Mouse (Mus musculus): ENCODE data around the gene Rad23b.
"Not testable (repeated sequence)": the region's sequence is repeated elsewhere in the genome, so short reads cannot be mapped to it uniquely, and the experiment has no call there.

Rad23b gene

DNA sequence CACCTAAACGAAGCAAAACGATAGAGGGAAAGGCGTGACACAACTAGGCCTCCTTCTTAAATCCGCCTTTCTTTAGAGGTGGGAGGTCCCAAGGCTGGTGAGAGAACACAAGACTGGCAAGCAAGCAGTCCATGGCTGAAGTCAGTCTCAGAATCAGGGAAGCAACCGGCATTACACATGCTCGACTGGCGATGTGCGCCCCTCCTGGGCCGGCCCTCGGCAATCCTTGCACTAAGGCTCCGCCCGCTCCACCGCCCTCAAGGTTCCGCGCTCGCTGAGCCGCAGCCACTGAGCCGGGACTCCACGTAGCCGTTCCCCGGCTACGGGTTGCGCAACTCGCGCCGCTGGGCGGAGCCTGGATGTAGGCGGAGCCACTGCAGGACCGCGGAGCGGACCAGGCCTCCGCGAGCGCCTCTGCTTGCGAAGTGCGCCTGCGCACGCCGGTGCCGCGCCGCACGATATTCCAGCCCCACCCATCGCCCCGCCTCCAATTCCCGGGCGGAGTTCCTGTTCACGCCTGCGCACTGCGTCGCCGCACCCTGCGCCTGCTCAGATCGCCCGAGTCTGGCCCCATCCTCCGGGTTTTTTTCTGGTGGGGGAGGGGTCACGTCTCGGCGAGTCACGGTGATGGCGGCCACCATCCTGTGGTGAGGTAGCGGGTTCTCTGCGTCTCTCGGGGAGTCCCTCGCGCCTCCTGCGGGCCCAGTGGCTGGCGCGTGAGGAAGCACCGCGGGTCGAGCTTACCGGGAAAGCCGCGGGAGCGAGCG, at the start of gene Rad23b:
Rad23b (plus strand) TSS at position 592 of the 767 bp plus-strand sequence.
- DNase-seq = peak; percentile 99 to 100

DNA sequence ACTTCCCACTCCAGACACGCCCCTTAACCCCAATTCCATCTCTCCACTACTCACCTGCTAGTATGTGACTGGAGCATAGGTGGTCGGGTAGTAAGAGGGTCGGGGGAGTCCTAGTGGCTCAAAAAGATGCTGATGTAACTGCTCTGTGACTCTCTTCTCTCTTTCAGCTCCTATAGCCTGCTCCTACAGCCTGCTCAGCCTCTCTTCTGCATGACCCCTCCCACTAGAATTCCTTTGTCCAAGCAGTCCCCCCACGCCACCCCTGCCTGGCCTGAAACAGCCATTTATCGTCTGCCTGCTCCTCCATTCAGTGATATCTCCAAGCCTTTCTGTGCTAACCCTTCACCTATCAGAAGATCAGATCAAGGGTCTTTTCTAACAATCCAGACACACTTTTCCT, 45.7 kb upstream of the Rad23b start:
- no peak for DNase-seq

GRCm38 (mm10) chr4:55306636-55307035, 43.2 kb upstream of the Rad23b start:
- no peak for DNase-seq

DNA sequence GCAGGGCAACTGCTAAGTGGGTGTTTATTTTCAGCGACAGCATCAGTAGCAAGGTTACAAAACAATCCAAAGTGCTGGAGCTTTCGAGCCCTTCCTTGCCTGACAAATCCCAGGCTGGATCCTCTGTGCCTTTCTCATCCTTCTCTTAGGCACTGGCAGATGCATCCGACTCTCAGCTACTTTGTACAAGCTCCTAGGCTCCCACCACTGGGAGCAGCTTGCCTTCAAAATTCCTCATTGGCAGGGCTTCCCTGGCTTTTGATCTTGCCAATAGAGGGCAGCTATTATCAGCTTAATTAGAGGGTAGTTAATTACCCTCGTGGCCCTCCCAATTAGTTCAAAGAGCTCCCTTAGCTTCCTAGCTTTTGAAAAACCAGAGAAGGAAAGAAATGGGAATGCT, 33.1 kb upstream of the Rad23b start:
- no peak for DNase-seq

- DNase-seq = not testable (repeated sequence)
These were observed 31.5 kb upstream of the Rad23b start for GRCm38 (mm10) chr4:55318350-55318749.

DNA sequence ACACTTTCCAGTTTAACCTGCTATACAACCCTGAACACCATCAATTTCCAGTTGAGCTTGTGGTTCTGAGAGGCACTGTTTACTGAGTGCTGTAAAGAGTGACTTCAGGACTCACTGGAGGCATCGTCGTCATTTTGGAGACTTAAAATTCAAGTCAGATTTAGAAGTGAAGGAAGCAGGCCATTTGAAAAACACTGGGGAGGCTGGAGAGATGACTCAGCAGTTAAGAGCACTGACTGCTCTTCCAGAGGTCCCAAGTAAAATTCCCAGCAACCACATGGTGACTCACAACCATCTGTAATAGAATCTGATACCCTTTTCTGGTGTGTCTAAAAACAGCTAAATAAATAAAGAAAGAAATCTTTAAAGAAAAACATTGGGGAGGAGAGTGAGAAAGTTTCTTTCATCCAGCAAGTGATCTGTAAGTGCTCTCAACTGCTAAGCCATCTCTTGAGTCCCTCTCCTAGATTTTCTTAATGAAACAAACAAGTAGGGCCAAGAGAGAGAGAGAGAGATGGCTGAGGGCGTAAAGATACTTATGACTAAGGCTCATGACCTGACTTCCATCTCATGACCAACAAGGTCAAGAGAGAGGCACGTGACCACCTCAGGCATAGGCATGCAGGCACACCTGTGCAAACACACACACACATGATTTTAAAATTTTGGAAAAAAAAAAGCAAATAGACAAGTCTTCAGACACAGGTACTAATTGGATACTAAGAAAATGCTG, 23.9 kb upstream of the Rad23b start:
- peak in 1 of 2 experiments; percentile 38 for DNase-seq

GRCm38 (mm10) chr4:55327508-55327907, 22.3 kb upstream of the Rad23b start:
- DNase-seq = no peak

DNA sequence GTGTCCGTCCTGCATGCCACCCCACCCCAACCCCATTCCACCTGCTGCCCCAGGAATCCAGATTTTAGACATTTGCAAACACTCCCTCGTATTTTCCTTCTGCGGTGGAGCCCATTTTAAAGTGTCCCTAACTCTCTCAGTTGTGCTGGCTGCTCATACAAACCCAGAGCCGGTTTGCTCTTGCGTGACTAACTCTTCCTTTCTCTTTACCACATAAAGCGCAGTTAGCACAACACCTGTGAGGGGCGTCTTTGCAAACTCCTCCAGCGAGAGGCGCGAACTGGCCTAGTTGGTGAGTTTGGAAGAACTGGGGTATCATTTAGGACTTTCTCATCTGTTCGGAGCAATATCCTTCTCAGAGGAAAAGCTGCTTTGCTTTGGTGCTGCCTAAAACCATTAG, 21.4 kb upstream of the Rad23b start:
- DNase-seq = no peak

DNA sequence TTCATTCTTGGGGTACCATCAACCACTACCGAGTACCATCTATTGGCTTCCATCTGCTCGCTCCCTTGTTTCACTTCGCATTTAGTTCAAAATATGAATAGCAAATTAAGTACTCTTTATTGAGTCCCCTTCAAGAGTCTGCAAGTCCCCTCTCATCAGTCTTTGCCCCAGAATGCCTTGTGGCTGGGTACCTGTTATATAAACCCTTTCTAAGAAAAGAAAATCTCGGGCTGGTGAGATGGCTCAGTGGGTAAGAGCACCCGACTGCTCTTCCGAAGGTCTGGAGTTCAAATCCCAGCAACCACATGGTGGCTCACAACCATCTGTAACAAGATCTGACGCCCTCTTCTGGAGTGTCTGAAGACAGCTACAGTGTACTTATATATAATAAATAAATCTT, 20.9 kb upstream of the Rad23b start:
- not testable (repeated sequence) for DNase-seq

GRCm38 (mm10) chr4:55329621-55330346, 20.1 kb upstream of the Rad23b start:
- peak; percentile 68 to 78 for DNase-seq

- no peak for DNase-seq
These were observed 14.6 kb upstream of the Rad23b start for GRCm38 (mm10) chr4:55335030-55335770.

DNA sequence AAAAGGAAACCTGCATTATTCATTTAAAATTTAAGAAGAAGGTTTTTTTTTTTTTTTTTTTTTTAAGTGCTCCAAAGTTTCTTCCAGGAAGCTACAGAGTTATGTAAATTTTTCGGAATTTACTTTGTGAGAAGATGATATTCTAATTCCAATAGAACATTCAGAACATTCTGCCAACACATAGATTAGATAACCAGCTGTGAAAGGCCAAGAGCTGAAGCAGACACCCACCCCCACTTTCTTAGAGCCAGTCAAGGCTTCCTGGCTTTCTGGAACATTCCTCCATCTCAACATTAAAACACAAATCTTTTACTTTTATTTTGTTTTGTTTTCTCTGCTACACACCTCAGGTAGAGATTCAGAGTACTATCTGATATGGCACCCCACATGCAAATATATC, 10.9 kb upstream of the Rad23b start:
- no peak for DNase-seq

DNA sequence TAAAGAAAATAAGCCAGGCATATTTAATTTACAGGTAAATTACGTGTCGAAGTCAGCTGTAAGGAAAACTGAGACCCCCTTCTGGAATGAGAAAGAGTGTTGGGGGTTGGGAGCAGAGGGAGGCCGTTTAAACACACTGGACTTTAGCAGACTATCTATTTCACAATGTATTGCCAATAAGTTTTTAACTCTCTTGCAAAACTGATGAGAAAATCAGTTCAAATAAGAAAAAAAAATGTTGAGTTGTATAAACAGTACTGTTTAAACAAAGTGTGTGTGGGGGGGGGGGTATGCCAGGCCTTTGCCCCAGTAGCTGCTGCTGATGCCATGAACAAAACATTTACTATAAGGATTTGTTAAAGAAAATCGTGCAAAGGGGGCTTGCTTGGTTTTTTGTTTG, 10.5 kb upstream of the Rad23b start:
- DNase-seq = no peak

DNA sequence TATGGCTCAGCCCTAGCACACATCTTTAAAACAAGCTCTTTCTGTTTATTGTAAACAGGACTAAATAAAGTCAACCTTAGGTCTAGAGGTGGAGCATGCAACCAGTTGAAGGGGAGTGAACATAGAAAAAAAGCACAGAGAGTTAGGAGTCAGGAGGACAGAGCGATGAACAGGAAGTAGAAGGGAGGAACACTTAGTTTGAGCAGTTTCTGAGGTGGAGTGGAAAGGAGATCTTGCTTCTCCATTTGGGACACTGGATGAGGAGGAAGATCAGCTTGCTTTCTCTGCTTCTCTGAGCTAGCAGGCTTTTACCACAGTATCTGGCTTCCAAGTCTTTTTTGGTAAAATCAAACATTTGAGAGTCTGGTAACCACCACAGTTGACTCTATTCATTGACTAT, 8.0 kb upstream of the Rad23b start:
- no peak for DNase-seq

GRCm38 (mm10) chr4:55342602-55343001, 7.2 kb upstream of the Rad23b start:
- DNase-seq = no peak

GRCm38 (mm10) chr4:55343287-55343686, 6.6 kb upstream of the Rad23b start:
- DNase-seq = no peak

GRCm38 (mm10) chr4:55348759-55349451, 938 bp upstream of the Rad23b start:
- no peak for DNase-seq

DNA sequence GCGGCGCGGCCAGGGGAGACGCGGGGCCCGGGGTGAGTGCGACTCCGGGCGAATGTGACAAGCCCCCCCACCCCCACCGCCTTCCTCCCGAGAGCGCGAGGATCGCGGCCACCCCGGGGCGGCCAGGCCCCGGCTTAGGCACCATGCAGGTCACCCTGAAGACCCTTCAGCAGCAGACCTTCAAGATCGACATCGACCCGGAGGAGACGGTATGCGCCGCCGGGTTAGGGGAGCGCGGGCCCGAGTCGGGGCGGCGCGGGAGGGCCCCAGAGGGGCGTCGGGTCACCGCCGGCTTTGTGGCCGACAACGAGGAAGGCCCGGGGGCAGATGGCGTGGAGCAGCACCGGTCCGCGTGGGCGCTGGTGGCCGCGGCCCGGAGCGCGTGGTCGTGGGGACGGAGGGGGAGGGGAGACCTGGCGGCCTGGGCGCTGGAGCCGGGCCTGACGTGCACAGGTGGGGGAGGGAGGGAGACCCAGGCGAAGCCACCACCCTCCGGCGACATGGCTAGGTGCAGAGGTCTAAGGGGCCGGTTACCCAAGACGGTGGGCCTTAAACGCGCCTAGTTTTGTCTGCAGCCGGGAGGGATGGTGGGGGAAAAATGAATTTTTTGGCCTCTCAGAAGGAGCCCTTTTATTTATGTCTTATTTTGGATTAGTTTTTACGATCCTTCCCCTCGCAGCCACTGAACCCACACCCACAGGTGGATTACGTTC, 532 bp downstream of the Rad23b start:
- DNase-seq = peak; percentile 43 to 49

DNA sequence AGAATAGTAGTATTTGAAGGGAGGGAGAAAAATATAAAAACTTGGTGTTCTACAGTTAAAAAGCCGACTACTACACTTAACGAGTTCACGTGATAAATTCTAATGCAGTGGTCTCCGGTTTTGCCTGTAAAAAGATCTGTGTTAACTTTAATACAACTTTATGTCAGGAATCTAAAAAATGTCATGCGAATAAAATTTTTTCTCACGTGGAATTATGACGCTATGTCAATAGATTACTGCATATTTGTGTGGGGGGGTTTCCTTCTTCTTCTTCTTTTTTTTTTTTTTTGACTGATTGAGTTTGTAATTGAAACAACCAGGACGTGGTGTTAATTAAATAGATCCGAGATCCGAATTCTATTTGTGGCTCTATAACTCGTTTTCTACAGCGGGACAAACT, 1.2 kb downstream of the Rad23b start:
- no peak for DNase-seq

DNA sequence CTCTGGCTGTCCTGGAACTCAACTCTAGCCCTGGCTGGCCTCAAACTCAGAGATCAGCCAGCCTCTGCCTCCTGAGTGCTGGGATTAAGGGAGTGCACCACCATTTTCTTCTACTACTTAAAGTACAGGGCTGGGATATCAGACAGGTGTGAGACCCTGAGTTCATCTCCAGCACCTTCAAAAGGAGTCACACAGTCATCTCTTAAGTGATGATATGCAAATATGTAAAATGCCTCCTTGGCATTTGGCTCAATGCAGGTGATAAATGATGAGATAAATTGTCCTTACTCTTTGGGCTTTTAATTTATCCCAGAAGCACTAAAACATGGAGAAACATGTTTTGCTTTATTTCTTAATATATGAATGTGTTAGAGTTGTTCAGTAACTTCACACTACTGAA, 2.0 kb downstream of the Rad23b start:
- DNase-seq = no peak

DNA sequence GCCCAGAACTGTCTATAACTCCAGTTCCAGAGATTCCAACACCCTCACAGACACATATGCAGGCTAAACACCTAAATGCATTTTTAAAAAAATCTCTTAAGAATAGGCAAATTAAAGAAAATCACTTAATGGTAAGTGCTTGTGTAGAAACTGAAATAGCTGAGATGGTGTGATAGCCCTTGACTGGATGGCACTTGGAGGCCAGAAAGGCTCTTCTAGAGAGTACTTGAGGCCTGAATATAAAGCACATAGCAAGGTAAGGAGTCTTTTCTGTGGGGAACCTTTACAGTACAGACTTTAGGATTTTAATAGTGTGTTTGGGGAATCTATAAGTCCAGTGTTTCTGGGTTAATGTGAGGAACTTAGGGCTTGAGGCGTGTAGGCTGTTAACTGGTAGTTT, 4.2 kb downstream of the Rad23b start:
- DNase-seq = peak; percentile 40 to 46

DNA sequence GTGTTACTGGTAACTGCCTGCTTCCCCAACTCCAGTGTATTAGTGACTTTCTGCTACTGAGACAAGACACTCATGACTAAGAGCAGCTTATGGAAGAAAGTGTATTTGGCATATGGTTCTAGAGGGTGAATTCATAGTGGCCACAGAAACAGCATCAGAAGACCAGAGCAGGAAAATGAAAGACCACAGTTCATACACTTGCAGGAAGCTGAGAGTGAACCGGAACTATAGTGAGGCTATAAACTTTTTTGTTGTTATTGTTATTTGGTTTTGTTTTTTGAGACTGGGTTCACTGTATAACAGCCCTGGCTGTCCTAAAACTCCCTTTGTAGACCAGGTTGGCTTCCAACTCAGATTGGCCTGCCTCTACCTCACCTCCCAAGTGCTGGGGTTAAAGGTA, 6.0 kb downstream of the Rad23b start:
- DNase-seq = no peak

All from lung, adult 18-20 months (tissue).